Mouse (Mus musculus): Measurements from ENCODE around the gene Bola1.

DNA sequence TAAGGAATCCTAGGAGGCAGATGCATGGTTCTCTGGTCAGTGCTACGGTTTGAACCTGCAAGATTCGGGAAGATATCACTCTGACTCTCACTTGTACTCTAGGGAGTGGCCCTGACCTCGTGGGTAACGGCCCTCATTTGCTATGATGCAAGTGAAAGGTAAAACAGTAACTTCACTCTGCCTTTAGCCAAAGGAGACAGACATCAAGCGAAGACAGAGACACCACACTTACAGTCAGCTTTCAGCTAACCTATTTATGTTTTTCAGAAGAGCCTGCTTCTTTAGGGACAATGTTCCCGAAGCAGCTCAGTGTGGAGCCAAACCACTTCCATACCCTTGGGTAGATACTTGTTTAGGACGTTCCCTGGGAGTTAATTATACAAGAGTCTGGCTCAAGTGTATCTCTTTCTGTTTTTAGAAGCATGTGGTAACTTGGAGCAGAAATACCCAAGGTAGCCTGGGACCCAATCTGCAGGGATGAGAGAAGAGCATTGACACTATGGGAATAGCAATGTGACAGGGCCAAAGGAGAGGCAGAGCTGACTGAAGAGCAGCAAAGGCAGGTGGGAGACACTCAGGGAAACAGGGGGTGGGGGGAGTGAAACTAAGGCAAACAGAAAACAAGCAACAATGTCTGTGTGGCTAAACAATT, 24.5 kb upstream of the Bola1 start:
- TF ChIP-seq POLR2A (IDR thresholded peaks at IDR 0.05; ENCODE audit: low read depth, low read length) (no peak), CTCF (conservative IDR thresholded peaks at IDR 0.05; ENCODE audit: insufficient read depth, insufficient read length, low read depth, low read length) (no peak)
